In genomic region chr19:9055703-9056355, GRCm38 (mm10) we compare ENCODE assay signal across 17 mouse cellular contexts. TPM values are rescaled to one million over a fixed set of nuclear protein-coding genes. Genes with fewer than 3 reads are reported as not detected.
"Had no signal": no experiment of that assay in that cellular context is flagged by ENCODE, and none has a peak within 500 bp of the region (broad histone marks: within the 10 kb centered on the region; RNA-seq: fewer than 3 reads in every experiment).

No protein-coding gene starts in this region.

- H3K27me3 ChIP-seq: limb, embryonic 12.5 days; liver, embryonic 13.5 days; lung, embryonic 15.5 days; megakaryocyte, embryonic 14.5 days; midbrain, embryonic 15.5 days had no signal

- H3K27ac ChIP-seq: limb, embryonic 12.5 days; liver, embryonic 13.5 days; lung, embryonic 15.5 days; midbrain, embryonic 15.5 days had no signal

- H3K4me1 ChIP-seq: midbrain, embryonic 15.5 days had no signal

- H3K9me3 ChIP-seq: limb, embryonic 12.5 days; liver, embryonic 13.5 days; lung, embryonic 15.5 days; megakaryocyte, embryonic 14.5 days; midbrain, embryonic 15.5 days had no signal

- H3K4me3 ChIP-seq: limb, embryonic 12.5 days; liver, embryonic 13.5 days; lung, embryonic 15.5 days; megakaryocyte, embryonic 14.5 days; midbrain, embryonic 15.5 days had no signal

- DNase-seq: kidney, postnatal 25 days; layer of hippocampus, adult 9-11 months; layer of hippocampus, postnatal 36 days; liver, embryonic 13.5 days; liver, postnatal 0 days; right cerebral cortex, adult 18-20 months; right cerebral cortex, postnatal 25 days had no signal

- H3K36me3 ChIP-seq: limb, embryonic 12.5 days; liver, embryonic 13.5 days; lung, embryonic 15.5 days; midbrain, embryonic 15.5 days had no signal

- H3K4me2 ChIP-seq: limb, embryonic 12.5 days; liver, embryonic 13.5 days; lung, embryonic 15.5 days; midbrain, embryonic 11.5 days; midbrain, embryonic 15.5 days had no signal

- H3K9ac ChIP-seq: limb, embryonic 12.5 days; liver, embryonic 13.5 days; liver, postnatal 0 days; lung, embryonic 15.5 days; midbrain, embryonic 15.5 days had no signal

RNA-seq across cellular contexts. Expression of gene Scgb1a1, which starts 31.9 kb away (rescaled TPM):
- total RNA-seq: layer of hippocampus, adult 18-20 months; layer of hippocampus, postnatal 36 days; left cerebral cortex, adult 8-10 months; left cerebral cortex, postnatal 36 days; monocyte, adult 5-6 weeks had no signal
- polyA plus RNA-seq: limb, embryonic 12.5 days; liver, embryonic 13.5 days; midbrain, embryonic 11.5 days; midbrain, embryonic 15.5 days; neural tube, embryonic 14.5 days had no signal
